8 mouse cellular contexts compared by ENCODE assay signal in genomic region chr7:110108967-110109610, GRCm38 (mm10). TPM values are rescaled to one million over a fixed set of nuclear protein-coding genes. Genes with fewer than 3 reads are reported as not detected.
A peak's percentile ranks its signal among the peaks of the same experiment; 100 is the strongest.
DNase-seq lines count a peak whose midpoint lies in the region; ATAC-seq and TF ChIP-seq lines count a peak whose summit lies in the region.

No protein-coding gene starts in this region.

- no peaks in the 10 kb centered on the region for H3K36me3 ChIP-seq in embryonic facial prominence, embryonic 13.5 days
- H3K36me3 ChIP-seq in heart, embryonic 13.5 days = no peaks in the 10 kb centered on the region

- WGBS in embryonic facial prominence, embryonic 13.5 days = 11% methylated on average over 11 of the region's 11 CpGs
- 7% methylated on average over 11 of the region's 11 CpGs for WGBS in heart, embryonic 13.5 days

- in situ Hi-C loops in Patski (cut with MboI; ENCODE audit: low pct_unique_long_range_greater_than_20kb) = no loop called here

- peak overlapping the region; percentile 49 for H3K4me2 ChIP-seq in embryonic facial prominence, embryonic 13.5 days
- peak overlapping the region; percentile 62 for H3K4me2 ChIP-seq in heart, embryonic 13.5 days

- no peaks in the 10 kb centered on the region for H3K9me3 ChIP-seq in embryonic facial prominence, embryonic 13.5 days
- no peaks in the 10 kb centered on the region for H3K9me3 ChIP-seq in heart, embryonic 13.5 days

- CTCF ChIA-PET in Patski (lab: Charles Lee) = interaction anchor here (0.8 to 1.9 kb wide), 5 partner anchors 12 to 49 kb away, joined by 3 to 6 read pairs (median 4); no protein-coding TSS in a partner anchor

- peak; percentile 3 for TF ChIP-seq CTCF in Patski (IDR thresholded peaks at IDR 0.05)

- peak overlapping the region; percentile 49 for H3K9ac ChIP-seq in embryonic facial prominence, embryonic 13.5 days
- H3K9ac ChIP-seq in heart, embryonic 13.5 days = peak overlapping the region; percentile 75

- peak; percentile 77 for DNase-seq in CD4-positive helper T cell, adult 2 months (ENCODE audit: low read depth, low spot score)
- peak; percentile 94 for DNase-seq in Patski (ENCODE audit: low read depth, low spot score)
- DNase-seq in kidney, postnatal 25 days = peak; percentile 69 to 80
- DNase-seq in lung, postnatal 36 days = peak; percentile 82
- peak; percentile 65 for DNase-seq in right cerebral cortex, postnatal 14 days
- DNase-seq in cerebellum, adult 11-12 months = no peak

- peak; percentile 98 for ATAC-seq in Patski
- 0 out of 2 replicates have a peak, but pooled peaks have one; percentile 69 for ATAC-seq in embryonic facial prominence, embryonic 13.5 days (ENCODE audit: insufficient number of reproducible peaks, insufficient read depth, low FRiP score, low TSS enrichment, low read depth)
- peak; percentile 58; the same call in 1 of the 2 replicates for ATAC-seq in heart, embryonic 13.5 days (ENCODE audit: extremely low read depth, insufficient number of reproducible peaks, low FRiP score, low TSS enrichment)

- peak overlapping the region; percentile 60; the same call in 1 of the 2 replicates for H3K27ac ChIP-seq in embryonic facial prominence, embryonic 13.5 days
- H3K27ac ChIP-seq in heart, embryonic 13.5 days (replicated peaks) = peak overlapping the region; percentile 84

- H3K4me3 ChIP-seq in embryonic facial prominence, embryonic 13.5 days = peak overlapping the region; percentile 9; the same call in 1 of the 2 replicates
- peak overlapping the region; percentile 27 for H3K4me3 ChIP-seq in heart, embryonic 13.5 days

- POLR2A ChIA-PET in Patski (lab: Charles Lee) = interaction anchor here (0.7 to 2.4 kb wide), 3 partner anchors 12 to 701 kb away, joined by 3 to 8 read pairs (median 4); partner anchors contain the start of gene Wee1

- no peaks in the 10 kb centered on the region for H3K27me3 ChIP-seq in Patski
- H3K27me3 ChIP-seq in embryonic facial prominence, embryonic 13.5 days = no peaks in the 10 kb centered on the region
- no peaks in the 10 kb centered on the region for H3K27me3 ChIP-seq in heart, embryonic 13.5 days (replicated peaks)

- peaks cover 17% of the 10 kb centered on the region for H3K4me1 ChIP-seq in embryonic facial prominence, embryonic 13.5 days
- peaks cover 22% of the 10 kb centered on the region for H3K4me1 ChIP-seq in heart, embryonic 13.5 days

RNA-seq across cellular contexts. Expression of gene Wee1, which starts 12.8 kb away (rescaled TPM):
- polyA plus RNA-seq in Patski (2021) = 28.5 TPM
- 24.5 and 27.2 TPM in 2 replicates for polyA plus RNA-seq in embryonic facial prominence, embryonic 13.5 days (2015; fragmentation: Nextera tagmentation; extraction: Ambion mirVana)
- 21.8 and 23.7 TPM in 2 replicates for polyA plus RNA-seq in heart, embryonic 13.5 days (2015; fragmentation: Nextera tagmentation; extraction: Ambion mirVana)

RNA-seq across cellular contexts. Expression of gene Zfp143, which starts 48.1 kb away (rescaled TPM):
- polyA plus RNA-seq in Patski (2021) = 12.5 TPM
- polyA plus RNA-seq in embryonic facial prominence, embryonic 13.5 days (2015; fragmentation: Nextera tagmentation; extraction: Ambion mirVana) = 18.0 and 19.8 TPM in 2 replicates
- polyA plus RNA-seq in heart, embryonic 13.5 days (2015; fragmentation: Nextera tagmentation; extraction: Ambion mirVana) = 13.4 and 15.0 TPM in 2 replicates
